Mouse (Mus musculus) monocyte, adult 2 months (primary cell): Measurements from ENCODE around the gene Bmi1.

Source experiments
- DNase-seq, 2 experiments: peaks; one replicate each; pipeline ENCODE4 v3.0.0; 2022; ENCODE audit warnings: low spot score in 2 of 2, low read depth in 1 of 2

Gene Bmi1

GRCm38 (mm10) chr2:18687671-18688170, 10.9 kb downstream of the Bmi1 start:
- DNase-seq = no peak

DNA sequence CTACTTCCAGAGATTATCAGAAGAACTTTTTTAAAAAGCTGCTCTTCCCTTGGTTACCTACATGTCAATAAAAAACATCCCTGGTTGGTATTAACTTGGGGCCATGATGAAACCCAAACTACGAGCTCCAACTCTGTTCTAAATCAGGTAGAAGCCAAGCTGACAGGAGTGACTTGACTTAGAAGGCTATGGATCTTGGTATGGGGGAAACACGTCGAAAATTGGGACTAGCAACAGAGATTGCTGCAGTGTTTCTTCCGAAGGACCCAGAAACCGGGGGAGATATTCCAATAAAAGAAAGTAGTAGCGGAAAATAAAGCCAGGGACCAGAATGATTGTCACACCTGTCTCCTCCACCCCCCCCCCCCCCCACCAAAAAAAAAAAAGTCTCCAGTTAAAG, 11.5 kb downstream of the Bmi1 start:
- DNase-seq = no peak

DNA sequence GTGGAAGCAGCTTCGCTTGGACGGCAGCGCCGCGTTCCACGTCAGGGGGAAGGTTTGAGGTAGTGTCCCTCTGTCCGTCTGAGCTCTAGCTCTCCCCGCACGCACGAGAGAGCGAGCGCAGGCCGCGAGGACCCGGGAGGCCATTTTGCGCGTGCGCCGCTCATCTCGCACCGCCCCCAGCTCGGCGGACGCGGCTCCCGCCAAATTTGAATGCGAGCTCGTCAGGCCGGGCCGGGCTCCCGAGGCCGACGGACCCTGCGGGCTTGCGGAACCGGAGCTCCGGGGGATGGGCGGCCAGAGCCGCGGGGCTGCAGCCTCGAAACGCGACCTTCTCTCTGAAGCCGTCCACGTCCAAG, 11.9 kb downstream of the Bmi1 start:
- peak in 1 of 2 experiments; percentile 56 for DNase-seq

GRCm38 (mm10) chr2:18689064-18689921, 12.5 kb downstream of the Bmi1 start:
- no peak for DNase-seq

GRCm38 (mm10) chr2:18690055-18690691, 13.4 kb downstream of the Bmi1 start:
- DNase-seq = no peak

DNA sequence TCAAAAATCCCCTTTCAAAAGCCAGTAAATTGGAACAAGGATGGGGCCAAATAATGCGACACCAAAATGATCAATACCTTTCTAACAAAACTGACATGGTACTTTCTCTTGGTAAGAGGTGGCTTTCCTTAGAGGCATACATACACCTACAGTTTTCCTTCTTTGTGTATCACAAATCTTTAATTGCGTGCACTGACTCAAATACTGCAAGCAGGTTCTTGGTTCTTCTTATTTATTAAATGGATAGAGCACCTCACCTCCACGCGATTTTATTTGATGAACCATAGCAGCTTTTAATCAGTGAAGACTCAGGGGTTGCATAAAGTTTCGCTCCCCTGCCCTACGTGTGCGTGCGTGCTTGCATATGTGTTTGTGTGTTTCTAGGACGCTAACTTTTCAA, 13.9 kb downstream of the Bmi1 start:
- no peak for DNase-seq

GRCm38 (mm10) chr2:18692031-18692430, 15.2 kb downstream of the Bmi1 start:
- DNase-seq = no peak

GRCm38 (mm10) chr2:18692548-18692947, 15.7 kb downstream of the Bmi1 start:
- DNase-seq = no peak

GRCm38 (mm10) chr2:18693491-18693870, 16.7 kb downstream of the Bmi1 start:
- no peak for DNase-seq

- DNase-seq = peak in 1 of 2 experiments; percentile 61
Observed at GRCm38 (mm10) chr2:18693871-18694610, 17.2 kb downstream of the Bmi1 start, which contains the start of gene Spag6. Spag6 (plus strand) TSS chr2:18694032.

GRCm38 (mm10) chr2:18694611-18694950, 17.8 kb downstream of the Bmi1 start:
- no peak for DNase-seq

GRCm38 (mm10) chr2:18695163-18695562, 18.3 kb downstream of the Bmi1 start:
- no peak for DNase-seq

DNA sequence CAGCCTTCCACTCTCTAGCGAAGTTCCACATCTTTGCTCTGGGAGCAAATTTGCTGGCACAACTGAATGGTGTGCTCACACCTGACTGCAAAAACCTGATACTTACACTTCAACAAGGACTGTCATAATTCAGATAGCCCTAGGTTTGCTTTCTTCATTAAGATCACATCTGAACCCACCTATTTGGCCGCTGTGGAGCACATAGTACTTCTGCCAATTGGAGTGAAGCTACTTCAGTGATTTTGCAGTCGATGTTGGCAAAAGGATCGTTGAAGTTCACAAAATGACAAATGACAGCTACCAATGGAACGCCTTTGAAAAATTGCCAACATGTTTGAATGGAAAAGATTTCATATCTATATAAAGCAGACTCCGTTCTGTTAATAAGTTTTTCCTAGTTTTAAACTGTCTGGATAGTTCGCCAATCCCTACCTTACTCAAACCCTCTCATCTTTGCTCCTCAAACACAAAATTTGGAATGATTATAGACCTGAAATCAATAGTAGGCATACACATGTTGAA, 18.9 kb downstream of the Bmi1 start:
- no peak for DNase-seq

DNA sequence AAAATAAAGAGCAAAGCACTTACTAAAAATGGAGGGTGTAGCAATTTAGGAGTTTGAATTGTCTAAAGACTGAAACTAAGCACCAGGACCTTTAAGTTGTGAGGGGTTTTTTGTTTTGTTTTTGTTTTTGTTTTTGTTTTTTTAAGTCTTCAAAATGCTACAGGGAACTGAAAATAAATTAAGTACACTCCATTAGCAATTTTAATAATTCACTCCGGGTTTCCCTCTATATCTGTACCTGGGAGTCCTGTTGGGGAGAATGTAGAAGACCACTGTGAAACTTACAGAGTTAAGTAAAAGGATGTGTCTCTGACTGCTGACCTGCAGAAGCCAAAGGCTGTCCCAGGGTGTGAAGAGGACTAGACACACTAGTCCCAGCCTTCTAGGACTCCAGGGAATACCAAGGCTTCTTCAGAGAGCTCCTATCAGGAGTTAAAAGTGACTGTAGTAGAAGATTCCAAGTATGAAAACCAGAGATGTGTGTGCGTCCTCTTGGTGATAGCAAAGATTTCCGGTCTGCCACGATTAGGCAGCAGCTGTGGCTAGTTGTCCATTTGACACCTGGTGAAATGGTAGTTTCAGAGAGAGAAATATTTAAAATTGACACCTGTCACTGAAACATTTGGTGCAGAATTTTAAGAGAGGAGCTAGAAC, 20.9 kb downstream of the Bmi1 start:
- no peak for DNase-seq

GRCm38 (mm10) chr2:18698663-18699385, 22.0 kb downstream of the Bmi1 start:
- DNase-seq = no peak

DNA sequence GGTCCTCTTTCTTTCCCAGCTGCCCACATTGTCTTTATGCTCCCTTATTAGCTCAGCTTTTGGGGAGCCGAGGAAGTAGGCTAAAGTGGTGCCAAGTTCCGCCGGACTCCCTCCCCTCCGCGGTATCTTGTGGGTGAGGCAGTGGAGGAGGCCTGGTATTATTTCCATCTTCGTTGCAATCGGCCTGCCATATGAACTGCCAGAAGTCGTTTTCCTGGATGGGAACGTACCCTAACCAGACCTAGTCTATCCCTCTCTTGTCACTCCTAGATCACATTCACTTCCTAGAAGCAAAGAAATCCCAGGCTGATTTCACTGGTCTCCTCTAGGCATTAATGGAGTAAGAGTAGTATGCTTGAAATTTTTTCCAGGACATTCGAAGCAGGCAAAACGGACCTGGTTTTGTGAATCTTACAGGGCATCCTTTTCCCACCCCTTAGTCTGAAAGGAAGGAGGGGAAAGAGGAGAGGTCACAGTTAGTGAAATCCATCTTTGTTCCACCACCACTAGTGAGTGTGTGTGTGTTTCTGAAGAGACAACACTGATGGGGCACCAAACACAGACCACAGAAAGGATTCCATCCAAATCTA, 22.7 kb downstream of the Bmi1 start:
- DNase-seq = no peak

DNA sequence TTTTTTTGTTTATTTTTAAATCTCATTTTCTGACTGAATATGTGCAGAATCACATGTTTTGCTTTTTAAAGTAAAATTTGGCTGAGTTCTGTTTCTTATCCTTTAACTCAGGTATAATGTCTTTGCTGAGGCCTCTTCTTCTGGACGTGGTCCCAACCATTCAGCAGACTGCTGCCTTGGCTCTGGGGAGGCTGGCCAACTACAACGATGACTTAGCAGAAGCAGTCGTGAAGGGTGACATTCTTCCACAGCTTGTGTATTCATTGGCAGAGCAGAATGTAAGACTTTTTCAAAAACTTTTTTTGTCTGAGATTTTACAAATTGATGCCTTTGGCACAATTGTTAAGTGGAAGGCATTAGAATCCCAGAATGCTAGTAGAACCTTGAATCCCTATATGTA, 33.5 kb downstream of the Bmi1 start:
- no peak for DNase-seq

GRCm38 (mm10) chr2:18713071-18713470, 36.3 kb downstream of the Bmi1 start:
- no peak for DNase-seq

DNA sequence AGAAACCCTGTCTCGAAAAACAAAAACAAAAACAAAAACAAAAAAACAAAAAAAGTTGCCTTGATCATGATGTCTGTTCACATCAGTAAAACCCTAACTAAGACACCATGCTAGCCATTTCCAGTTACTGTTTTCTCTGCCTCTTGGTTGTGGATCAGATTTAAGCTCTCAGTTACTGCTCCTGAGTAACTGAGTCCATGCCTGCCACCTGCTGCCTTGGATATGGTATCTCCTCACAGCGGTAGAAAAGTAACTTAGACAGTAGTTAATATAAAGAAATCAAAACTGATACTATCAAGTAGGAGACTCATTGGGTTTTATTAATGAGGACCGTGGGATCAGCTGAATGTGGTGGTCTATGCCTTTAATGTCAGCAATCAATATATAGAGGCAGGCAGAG, 37.5 kb downstream of the Bmi1 start:
- no peak for DNase-seq

DNA sequence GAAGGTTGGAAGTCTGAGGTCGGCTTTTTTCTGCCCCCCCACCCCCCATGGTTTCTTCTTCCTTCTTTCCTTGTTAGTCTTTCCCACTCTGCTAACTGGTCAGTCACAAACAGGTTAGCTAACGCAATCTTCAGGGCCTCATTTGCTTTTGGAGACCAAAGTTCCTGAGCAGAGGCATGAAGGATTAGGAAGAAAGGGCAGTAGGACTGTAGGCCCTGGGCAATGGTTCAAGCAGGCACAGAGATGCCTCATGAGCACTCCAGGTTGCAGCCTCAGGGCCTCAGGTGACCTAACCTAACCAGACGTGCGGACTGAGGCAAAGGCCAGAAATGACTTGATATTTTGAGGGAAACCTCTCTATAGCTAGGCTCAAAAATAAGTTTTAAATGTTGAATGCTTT, 41.7 kb downstream of the Bmi1 start:
- no peak for DNase-seq
